Mouse (Mus musculus) fibroblast of lung, adult 2 months (primary cell): ENCODE results near the gene Thbs2.
"Not testable (repeated sequence)": the region's sequence is repeated elsewhere in the genome, so short reads cannot be mapped to it uniquely, and the experiment has no call there.

Experiments
- DNase-seq: peaks from one replicate; pipeline ENCODE4 v3.0.0-alpha.2; 2011; ENCODE audit warnings: low read depth

The Thbs2 gene

GRCm38 (mm10) chr17:14628901-14629300 lies 65.1 kb downstream of the Thbs2 start:
- DNase-seq, result no peak

- no peak for DNase-seq
Observed at GRCm38 (mm10) chr17:14627828-14628338, 66.2 kb downstream of the Thbs2 start.

- no peak for DNase-seq
Observed at GRCm38 (mm10) chr17:14624433-14624832, 69.6 kb downstream of the Thbs2 start.

- DNase-seq, result not testable (repeated sequence)
Observed at GRCm38 (mm10) chr17:14621006-14621405, 73.0 kb downstream of the Thbs2 start.

GRCm38 (mm10) chr17:14620037-14620436 lies 74.0 kb downstream of the Thbs2 start:
- DNase-seq, result no peak

GRCm38 (mm10) chr17:14619038-14619437 lies 75.0 kb downstream of the Thbs2 start:
- DNase-seq, result no peak
